Mouse (Mus musculus): ENCODE data around the gene Sptbn1.

The Sptbn1 gene

DNA sequence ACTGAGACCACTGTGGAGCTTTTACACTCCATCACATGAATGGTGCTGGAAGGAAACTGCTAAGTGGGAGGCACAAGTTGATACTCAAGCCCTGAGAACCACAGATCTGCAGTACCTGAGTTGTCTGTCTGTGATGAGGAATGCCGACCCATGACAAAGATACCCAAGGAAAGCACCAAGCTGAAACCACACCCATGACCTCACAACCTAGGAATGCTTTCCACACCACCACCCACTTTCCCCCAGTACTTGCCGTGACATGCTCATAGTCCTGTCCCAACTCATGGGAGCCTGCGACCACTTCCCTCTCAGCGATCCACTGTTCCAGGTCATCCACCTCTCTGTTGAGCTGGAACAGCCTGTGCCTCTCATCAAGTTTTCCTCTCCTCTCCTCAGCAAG lies 149.9 kb downstream of the Sptbn1 start:
- DNase-seq (ENCODE audit: low spot score): no peak

DNA sequence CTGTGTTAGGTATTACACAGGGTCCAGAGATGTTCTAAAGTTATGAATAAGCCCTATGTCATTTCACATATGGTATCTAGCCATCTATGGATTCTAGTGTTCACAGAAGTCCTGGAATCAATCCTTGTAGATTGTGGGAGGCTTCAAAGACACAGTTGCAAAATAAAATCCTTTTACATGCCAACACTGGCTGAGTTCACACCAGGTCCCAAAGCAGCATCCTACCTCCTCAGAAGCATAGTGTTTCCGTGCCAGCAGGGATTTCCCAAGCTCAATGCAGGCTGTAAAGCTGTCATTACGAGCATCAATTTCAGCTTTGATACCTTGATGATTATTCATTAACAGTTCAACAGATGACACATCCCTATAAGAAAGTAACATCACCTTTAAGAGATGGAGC lies 154.3 kb downstream of the Sptbn1 start:
- no peak for DNase-seq (ENCODE audit: low spot score)

DNA sequence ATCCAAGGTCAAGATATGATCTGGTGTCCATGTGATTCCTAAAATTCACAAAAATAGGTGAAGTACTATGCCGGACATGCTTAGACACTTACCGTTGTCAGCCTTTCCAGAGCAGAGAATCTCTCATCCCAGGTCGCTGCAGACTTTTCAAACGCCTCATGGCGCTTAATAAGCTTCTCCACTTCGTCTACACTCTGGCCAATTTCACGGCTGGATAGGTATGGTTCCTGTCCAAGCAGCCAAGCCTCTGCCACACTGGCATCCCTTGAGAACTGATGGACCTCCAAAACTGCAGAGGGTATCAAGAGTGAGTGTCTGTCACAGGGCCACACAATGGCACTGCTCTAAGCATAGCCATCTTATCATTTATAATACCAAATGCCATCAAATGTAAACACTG lies 157.3 kb downstream of the Sptbn1 start:
- no peak for DNase-seq (ENCODE audit: low spot score)

DNA sequence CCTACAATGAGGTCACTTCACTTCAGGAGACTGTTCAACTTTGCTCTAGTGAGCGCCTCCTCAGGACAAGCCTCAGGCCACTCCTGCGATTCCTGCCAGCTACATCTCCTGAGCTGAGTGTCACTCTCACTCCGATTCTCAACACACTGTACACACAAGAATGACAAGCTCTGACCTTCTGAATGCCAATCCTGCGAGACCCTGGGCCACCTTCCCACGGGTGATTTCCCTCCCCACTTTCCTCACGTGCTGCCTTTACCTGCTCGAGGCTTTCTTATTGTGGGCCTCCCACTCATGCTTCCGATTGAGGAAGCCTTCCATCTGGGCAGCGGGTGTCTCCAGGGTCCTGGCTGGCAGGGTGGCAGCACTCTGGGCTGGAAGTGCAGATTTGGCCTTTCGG lies 163.8 kb downstream of the Sptbn1 start:
- DNase-seq (ENCODE audit: low spot score): no peak

- no peak for DNase-seq (ENCODE audit: low spot score)
Observed at GRCm38 (mm10) chr11:30102594-30102993, 165.4 kb downstream of the Sptbn1 start.

DNA sequence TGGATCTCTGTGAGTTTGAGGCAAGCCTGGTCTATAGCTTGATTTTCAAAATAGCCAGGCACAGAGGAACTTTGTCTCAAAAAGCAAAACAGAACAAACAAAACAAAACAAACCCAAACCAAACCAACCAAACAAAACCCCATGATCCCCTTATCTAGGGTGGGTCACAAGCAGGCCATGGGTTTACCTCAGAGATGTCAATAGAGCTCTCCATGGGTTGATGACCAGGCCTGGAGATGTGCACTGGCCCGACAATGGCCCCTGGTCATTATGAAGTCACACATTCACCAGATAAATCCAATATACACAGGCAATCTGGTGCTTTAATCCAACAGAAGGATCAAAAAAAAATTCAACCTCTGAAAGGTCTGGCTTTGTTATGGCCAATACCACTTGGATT lies 166.2 kb downstream of the Sptbn1 start:
- no peak for DNase-seq (ENCODE audit: low spot score)

DNA sequence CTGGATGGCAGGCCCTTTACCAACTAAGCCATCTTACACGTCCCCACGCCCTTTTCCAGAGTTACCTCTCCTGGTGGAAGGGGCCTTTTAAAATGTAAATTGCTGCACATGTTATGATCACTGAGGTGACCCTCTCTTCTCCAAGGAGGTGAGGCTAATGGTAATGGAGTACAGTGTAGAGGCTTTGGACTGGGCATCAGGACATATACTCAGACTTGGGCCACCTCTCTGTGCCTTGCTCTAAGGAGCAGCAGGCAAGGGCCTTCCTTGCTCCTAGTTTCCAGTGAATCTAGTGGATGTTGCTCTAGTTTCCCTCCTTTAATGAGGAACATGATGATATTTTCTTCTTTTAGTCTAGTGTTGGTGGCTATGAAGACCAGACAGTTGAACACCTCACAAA lies 166.8 kb downstream of the Sptbn1 start:
- DNase-seq (ENCODE audit: low spot score): no peak

GRCm38 (mm10) chr11:30099916-30100315 lies 168.1 kb downstream of the Sptbn1 start:
- DNase-seq (ENCODE audit: low spot score): no peak

GRCm38 (mm10) chr11:30095212-30095773 lies 172.7 kb downstream of the Sptbn1 start:
- no peak for DNase-seq (ENCODE audit: low spot score)

- no peak for DNase-seq (ENCODE audit: low spot score)
Observed at GRCm38 (mm10) chr11:30091892-30092291, 176.1 kb downstream of the Sptbn1 start.

DNA sequence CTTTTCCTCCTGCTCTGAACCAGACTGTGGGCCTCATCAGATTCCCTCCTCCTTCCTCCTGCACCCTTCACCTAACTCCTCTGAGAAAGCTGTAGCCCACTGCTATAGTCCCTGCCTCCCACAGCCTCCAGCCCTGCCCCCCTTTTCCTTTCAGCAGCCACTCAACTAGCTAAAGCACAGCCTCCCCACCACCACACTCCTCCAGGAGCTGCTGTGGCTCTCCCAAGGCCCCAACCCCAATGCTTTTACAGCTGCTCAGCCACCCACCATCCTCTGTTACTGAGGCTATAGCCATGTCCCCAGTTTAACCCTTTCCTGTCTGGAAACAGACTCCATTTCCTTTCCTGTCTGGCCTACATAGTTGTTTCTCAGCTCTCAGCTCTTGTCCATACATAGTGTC lies 182.9 kb downstream of the Sptbn1 start:
- DNase-seq (ENCODE audit: low spot score): no peak

GRCm38 (mm10) chr11:30057299-30057698 lies 210.7 kb downstream of the Sptbn1 start:
- DNase-seq (ENCODE audit: low spot score): no peak

Measured in left cerebral cortex, adult 11 months (tissue).